Mouse (Mus musculus): ENCODE results near the gene Rcor1. TPM values are rescaled to one million over a fixed set of nuclear protein-coding genes. Genes with fewer than 3 reads are reported as not detected.
A peak's percentile ranks its signal among the peaks of the same experiment; 100 is the strongest.

Gene Rcor1
- total RNA-seq, 2 experiments from 2014 or later, result 31.0 to 40.1 TPM

GRCm38 (mm10) chr12:111018068-111018467 lies 21.1 kb upstream of the Rcor1 start:
- no peak for ATAC-seq (replicated peaks; ENCODE audit: low FRiP score, poor library complexity, severe bottlenecking)

GRCm38 (mm10) chr12:111019086-111019485 lies 20.1 kb upstream of the Rcor1 start:
- no peak for ATAC-seq (replicated peaks; ENCODE audit: low FRiP score, poor library complexity, severe bottlenecking)

GRCm38 (mm10) chr12:111021138-111021537 lies 18.0 kb upstream of the Rcor1 start:
- ATAC-seq (replicated peaks; ENCODE audit: low FRiP score, poor library complexity, severe bottlenecking), result no peak

GRCm38 (mm10) chr12:111021577-111021976 lies 17.6 kb upstream of the Rcor1 start:
- no peak for ATAC-seq (replicated peaks; ENCODE audit: low FRiP score, poor library complexity, severe bottlenecking)

GRCm38 (mm10) chr12:111028176-111029167 lies 10.7 kb upstream of the Rcor1 start:
- ATAC-seq (replicated peaks; ENCODE audit: low FRiP score, poor library complexity, severe bottlenecking), result peak; percentile 84

GRCm38 (mm10) chr12:111029291-111029890 lies 9.8 kb upstream of the Rcor1 start:
- peak; percentile 63 for ATAC-seq (replicated peaks; ENCODE audit: low FRiP score, poor library complexity, severe bottlenecking)

GRCm38 (mm10) chr12:111032839-111033238 lies 6.3 kb upstream of the Rcor1 start:
- ATAC-seq (replicated peaks; ENCODE audit: low FRiP score, poor library complexity, severe bottlenecking), result no peak

GRCm38 (mm10) chr12:111035182-111035824 lies 3.8 kb upstream of the Rcor1 start:
- ATAC-seq (replicated peaks; ENCODE audit: low FRiP score, poor library complexity, severe bottlenecking), result peak; percentile 43; the same call in 1 of the 2 replicates

GRCm38 (mm10) chr12:111036198-111036775 lies 2.9 kb upstream of the Rcor1 start:
- ATAC-seq (replicated peaks; ENCODE audit: low FRiP score, poor library complexity, severe bottlenecking), result no peak

- no peak for ATAC-seq (replicated peaks; ENCODE audit: low FRiP score, poor library complexity, severe bottlenecking)
Observed at GRCm38 (mm10) chr12:111037241-111038180, 1.6 kb upstream of the Rcor1 start.

- ATAC-seq (replicated peaks; ENCODE audit: low FRiP score, poor library complexity, severe bottlenecking), result peak; percentile 53
Observed at GRCm38 (mm10) chr12:111038231-111038975, 748 bp upstream of the Rcor1 start.

GRCm38 (mm10) chr12:111039771-111040530 lies 800 bp downstream of the Rcor1 start:
- ATAC-seq (replicated peaks; ENCODE audit: low FRiP score, poor library complexity, severe bottlenecking), result no peak

- ATAC-seq (replicated peaks; ENCODE audit: low FRiP score, poor library complexity, severe bottlenecking), result no peak
Observed at GRCm38 (mm10) chr12:111040531-111040860, 1.3 kb downstream of the Rcor1 start.

- ATAC-seq (replicated peaks; ENCODE audit: low FRiP score, poor library complexity, severe bottlenecking), result no peak
Observed at GRCm38 (mm10) chr12:111041196-111041595, 2.0 kb downstream of the Rcor1 start.

GRCm38 (mm10) chr12:111042365-111042764 lies 3.2 kb downstream of the Rcor1 start:
- no peak for ATAC-seq (replicated peaks; ENCODE audit: low FRiP score, poor library complexity, severe bottlenecking)

- ATAC-seq (replicated peaks; ENCODE audit: low FRiP score, poor library complexity, severe bottlenecking), result no peak
Observed at GRCm38 (mm10) chr12:111044880-111045279, 5.7 kb downstream of the Rcor1 start.

GRCm38 (mm10) chr12:111046866-111047265 lies 7.7 kb downstream of the Rcor1 start:
- ATAC-seq (replicated peaks; ENCODE audit: low FRiP score, poor library complexity, severe bottlenecking), result no peak

GRCm38 (mm10) chr12:111048201-111048600 lies 9.1 kb downstream of the Rcor1 start:
- ATAC-seq (replicated peaks; ENCODE audit: low FRiP score, poor library complexity, severe bottlenecking), result no peak
